Mouse (Mus musculus) kidney, adult 8-10 months (tissue): Measurements from ENCODE around the gene Nomo1.

Experiments used
- DNase-seq, 2 experiments: peaks; one replicate each; pipeline ENCODE4 v3.0.0; 2022

Nomo1 gene

DNA sequence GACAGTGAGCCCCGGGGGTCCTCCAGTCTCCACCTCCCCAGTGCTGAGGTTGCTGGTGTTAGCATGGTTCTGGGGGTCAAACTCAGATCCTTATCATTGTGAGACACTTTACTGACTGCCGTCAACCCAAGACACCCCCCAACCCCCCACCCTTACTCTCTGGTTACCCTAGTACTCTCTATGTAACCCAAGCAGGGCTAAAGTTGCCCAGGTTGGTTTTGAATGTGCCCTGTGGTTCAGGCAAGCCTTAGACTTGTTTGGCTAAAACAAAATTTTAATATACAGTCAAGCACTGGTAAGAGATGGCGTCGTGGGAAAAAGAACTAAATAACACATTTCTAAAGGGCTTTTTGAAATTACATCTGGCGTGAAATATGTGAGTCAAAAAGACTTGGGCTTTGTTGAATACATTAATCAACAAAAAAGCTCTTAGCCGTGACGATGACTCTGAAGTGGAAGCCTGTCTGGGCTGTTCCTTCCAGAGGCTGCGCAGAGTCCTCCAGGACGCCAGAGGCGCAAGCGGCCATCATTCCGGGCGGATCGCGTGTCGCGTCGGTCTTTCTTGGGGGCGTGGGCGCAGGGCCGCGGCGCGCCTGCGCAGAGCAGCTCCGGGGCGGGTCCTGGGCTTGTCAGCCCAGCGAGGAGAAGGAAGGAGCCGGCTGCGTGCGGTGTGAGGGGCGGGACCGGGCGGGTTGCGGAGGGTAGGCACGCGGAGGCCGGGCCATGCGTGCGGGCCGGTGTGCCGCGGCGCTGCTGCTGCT is at the start of gene Nomo1:
Nomo1 (plus strand) TSS at position 590 of the 761 bp plus-strand sequence.
- DNase-seq = peak; percentile 96 to 98

- no peak for DNase-seq
Observed at GRCm38 (mm10) chr7:45986893-45987292, 46.6 kb upstream of the Nomo1 start.

DNA sequence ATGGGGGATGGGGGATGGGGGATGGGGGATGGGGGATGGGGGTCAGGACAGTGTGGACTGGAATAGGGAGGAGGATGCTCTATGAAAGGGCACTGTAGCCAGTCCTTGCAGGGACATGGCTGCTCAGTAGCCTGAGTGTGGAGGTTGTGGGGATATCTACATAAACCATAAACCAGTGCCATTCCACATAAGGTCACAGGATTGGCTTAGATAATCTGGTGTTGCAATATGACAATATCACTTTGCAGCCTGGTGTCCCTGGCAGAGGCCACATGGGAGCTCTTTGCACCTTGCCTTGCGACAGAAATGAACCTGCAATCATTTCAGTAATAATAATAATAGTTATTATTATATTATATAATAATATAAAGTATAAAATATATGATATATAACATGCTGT is 45.2 kb upstream of the Nomo1 start:
- DNase-seq = no peak

DNA sequence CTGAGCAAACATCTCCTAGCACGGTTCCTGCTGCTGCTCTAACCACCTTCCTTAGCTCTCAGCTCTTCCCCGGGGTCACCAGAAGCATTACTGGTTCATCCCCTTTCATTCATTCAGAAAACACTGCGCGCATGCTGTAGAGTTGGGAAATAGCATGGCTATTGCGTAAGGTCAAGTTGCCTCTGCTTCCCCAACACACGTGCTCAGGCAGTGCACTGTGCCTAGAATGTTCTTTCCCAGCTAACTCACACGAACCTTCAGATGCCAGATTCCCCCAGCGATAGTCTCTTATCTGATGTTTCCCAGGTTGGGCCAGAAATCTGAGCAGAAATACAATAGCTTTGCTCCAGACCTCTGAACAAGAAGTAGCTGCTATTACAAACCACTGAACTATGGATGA is 41.0 kb upstream of the Nomo1 start:
- DNase-seq = no peak

DNA sequence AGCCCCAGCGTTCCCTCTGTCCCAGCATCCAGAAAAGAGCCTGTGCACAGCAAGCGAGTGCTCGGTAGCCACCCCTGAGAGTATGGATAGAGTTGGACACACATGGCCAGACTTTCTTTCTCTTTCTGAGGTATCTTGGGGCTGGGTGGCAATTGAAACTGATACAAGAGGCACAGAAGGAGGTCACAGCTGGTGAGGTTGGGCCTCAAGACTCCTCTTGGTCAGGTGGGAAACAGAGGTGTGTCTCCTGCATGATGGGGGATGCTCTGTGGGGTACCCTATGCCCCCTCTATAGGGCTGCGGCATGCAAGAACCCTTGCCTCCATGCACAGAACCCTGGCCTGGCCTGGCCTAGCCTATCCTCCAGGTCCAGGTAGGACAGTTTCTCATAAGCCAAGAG is 32.9 kb upstream of the Nomo1 start:
- no peak for DNase-seq

GRCm38 (mm10) chr7:46002748-46003147 is 30.8 kb upstream of the Nomo1 start:
- DNase-seq = no peak

- DNase-seq = peak; percentile 37 to 69
Observed at GRCm38 (mm10) chr7:46009578-46009977, 23.9 kb upstream of the Nomo1 start.

- no peak for DNase-seq
Observed at GRCm38 (mm10) chr7:46012121-46012520, 21.4 kb upstream of the Nomo1 start.

- no peak for DNase-seq
Observed at GRCm38 (mm10) chr7:46013266-46014010, 20.1 kb upstream of the Nomo1 start.

DNA sequence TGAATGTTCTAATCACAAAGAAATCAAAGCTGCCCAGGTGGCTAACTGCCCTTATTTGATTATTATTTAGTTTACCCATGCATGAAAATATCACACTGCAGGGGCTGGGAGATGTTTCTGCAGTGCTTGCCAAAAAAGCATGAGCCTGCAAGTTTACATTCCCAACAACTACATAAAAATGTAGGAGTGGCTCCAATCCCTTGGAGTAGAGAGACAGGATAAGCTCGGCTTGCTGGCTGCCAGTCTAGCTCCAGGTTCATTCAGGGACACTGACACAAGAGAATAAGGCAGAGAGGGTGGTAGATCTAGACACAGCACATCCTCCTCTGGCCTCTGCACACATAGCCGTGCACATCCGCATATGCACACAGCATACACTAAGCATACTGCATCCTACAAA is 13.9 kb upstream of the Nomo1 start:
- DNase-seq = no peak

DNA sequence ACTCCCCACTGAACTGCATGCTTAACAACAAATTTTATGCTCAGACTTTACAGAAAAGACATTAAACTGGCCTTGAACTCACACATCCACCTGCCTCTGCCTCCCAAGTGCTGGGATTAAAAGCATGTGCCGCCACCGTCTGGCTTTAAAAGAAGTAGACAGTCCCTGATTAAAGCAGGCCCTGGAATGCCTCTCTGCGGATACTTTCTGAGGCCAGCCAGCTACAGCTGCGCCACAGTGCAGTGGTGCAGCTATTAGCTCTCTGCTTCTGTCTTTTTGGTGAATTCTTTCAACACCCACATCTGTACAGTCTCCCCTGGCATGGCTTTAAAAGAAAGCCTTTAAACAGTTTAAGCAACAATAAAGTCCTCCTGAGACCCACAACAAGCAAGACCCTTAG is 11.5 kb upstream of the Nomo1 start:
- DNase-seq = no peak

GRCm38 (mm10) chr7:46025436-46025835 is 8.1 kb upstream of the Nomo1 start:
- DNase-seq = no peak

GRCm38 (mm10) chr7:46028681-46029080 is 4.8 kb upstream of the Nomo1 start:
- no peak for DNase-seq

DNA sequence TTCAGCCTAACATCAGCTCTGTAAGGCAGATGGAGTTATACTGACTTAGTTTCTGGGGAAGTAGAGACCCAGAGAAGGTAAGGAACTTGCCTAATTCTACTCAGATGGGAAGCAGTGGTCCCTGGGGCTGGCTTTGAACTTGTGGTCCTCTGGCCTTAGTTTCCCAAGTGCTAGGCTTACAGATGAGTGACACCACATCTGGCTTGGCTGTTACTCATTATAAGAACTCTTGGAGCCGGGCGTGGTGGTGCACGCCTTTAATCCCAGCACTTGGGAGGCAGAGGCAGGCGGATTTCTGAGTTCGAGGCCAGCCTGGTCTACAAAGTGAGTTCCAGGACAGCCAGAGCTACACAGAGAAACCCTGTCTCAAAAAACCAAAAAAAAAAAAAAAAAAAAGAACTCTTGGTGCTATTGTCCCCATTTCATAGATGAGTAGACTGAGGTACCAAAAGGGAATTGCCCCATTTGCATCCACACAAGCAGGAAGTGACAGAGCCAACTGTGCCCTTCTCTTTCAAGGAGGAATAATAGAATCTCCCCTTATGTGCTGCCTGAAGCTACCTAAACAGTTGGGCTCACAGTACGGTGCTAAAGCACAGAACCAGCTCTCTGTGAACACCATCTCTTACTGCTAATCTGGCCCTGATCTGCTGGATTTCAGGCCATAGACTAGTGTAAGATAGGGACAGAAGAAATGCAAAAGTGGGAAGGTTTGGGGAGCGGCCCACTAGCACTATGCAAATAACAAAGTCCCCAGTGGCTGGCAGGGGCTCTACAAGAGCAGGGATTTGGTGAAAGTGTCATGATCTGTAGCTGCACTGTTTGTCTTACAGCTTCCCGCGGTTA is 4.0 kb upstream of the Nomo1 start:
- no peak for DNase-seq

DNA sequence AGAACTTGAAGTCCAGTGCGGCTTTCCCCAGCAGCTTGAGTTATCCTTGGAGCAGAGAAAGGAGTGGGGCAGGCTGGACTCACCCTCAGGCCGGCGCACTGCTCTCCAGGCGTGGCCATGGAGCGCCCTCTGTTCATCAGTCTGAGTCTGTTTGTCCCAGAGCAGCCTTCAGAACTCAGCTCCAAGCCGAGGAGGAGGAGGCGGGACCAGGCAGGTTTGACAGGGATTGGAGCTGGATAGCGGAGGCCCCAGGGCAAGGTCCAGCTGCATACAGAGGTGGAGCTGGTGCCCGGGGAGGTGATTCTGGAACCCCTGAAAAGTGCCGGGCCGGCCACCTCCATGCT is 3.4 kb upstream of the Nomo1 start, which contains the start of gene Abcc6:
Abcc6 (minus strand) TSS at position 158 of the 344 bp plus-strand sequence.
- DNase-seq = peak; percentile 85 to 89

- no peak for DNase-seq
Observed at GRCm38 (mm10) chr7:46031075-46031474, 2.4 kb upstream of the Nomo1 start.

GRCm38 (mm10) chr7:46033870-46034337 is 406 bp downstream of the Nomo1 start:
- no peak for DNase-seq

DNA sequence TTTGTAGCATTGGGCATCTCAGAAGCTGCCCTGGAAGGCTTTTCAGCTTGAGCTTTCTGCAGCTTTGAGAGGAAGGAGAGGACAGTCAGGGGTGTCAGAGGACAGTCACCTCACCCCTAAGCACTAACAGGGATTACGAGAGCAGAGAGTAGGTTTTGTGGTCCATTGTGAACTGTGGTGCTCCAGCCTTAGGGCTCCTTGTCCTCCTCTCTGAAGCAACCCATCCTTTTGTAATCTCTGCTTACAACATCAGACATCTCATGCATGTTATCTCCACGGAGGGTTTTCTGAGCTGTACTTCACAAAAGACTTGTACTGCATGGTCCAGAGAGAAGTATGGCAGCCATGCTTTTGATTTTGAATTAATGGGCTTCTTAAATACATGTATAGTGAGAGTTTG is 1.5 kb downstream of the Nomo1 start:
- no peak for DNase-seq

- no peak for DNase-seq
Observed at GRCm38 (mm10) chr7:46035468-46035867, 2.0 kb downstream of the Nomo1 start.

DNA sequence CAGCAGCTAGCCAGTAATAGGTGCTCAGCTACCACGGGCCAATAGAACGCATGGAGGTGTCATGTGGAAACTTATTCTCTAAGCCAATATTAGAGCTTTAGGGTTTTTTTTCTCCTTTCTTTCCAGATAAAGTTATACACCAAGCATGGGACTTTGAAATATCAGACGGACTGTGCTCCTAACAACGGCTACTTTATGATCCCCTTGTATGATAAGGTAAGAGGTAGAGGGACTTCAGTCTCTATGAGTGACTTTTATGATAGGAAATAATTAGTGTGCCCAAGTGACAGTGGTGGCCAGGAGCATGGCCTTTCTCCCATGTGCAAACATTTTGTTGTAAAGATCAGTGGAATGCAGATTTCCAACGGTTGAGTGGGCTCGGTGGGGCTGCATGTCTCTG is 3.9 kb downstream of the Nomo1 start:
- no peak for DNase-seq

DNA sequence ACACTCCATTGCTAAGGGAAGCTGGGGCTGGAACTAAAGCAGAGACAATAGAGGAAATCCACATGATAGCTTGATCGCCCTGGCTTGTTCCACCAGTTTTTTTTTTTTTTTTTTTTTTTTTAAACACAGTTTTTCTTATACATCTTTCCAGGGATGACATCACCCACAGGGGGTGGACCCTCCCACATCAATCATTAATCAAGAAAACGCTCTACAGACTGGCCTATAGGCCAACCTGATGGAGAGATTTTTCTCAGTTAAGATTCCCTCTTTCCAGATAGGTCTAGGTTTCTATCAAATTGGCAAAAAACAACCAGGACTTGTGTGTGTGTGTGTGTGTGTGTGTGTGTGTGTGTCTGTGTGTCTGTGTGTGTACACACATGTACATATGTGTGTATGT is 6.4 kb downstream of the Nomo1 start:
- no peak for DNase-seq

- no peak for DNase-seq
Observed at GRCm38 (mm10) chr7:46044106-46044505, 10.6 kb downstream of the Nomo1 start.

- no peak for DNase-seq
Observed at GRCm38 (mm10) chr7:46045882-46046281, 12.4 kb downstream of the Nomo1 start.
